Comparison of ENCODE assay signal across 16 mouse cellular contexts in the genomic region with DNA sequence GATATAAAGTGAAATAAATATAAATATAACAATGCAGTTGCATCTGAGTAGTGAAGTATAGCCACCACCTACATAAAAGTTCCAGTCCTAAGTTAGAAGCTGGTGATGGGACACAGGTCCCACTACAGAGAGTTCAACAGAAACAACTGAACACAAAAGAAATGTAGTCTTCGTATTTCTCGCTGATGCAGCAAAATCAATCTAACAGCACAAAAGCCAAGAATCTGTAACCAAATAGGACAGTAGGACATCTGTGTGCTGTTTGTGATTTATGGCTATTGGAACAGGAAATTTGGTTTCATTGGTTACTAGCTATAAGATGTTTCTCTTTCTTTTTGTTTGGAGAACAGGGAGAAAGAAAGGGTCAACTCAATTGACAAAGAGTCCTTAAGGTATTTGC.
"Had no signal": no experiment of that assay in that cellular context is flagged by ENCODE, and none has a peak within 500 bp of the region (broad histone marks: within the 10 kb centered on the region; RNA-seq: fewer than 3 reads in every experiment).

No protein-coding gene starts in this region.

- H3K9ac ChIP-seq: neural tube, embryonic 13.5 days; neural tube, embryonic 15.5 days; stomach, embryonic 15.5 days had no signal

- H3K4me3 ChIP-seq: neural tube, embryonic 13.5 days; neural tube, embryonic 15.5 days; stomach, embryonic 15.5 days had no signal

- H3K27me3 ChIP-seq: neural tube, embryonic 13.5 days; neural tube, embryonic 15.5 days; stomach, embryonic 15.5 days had no signal

- H3K4me1 ChIP-seq: neural tube, embryonic 13.5 days; neural tube, embryonic 15.5 days; stomach, embryonic 15.5 days had no signal

- H3K27ac ChIP-seq: neural tube, embryonic 13.5 days; neural tube, embryonic 15.5 days; stomach, embryonic 15.5 days; stomach, postnatal 0 days had no signal

- DNase-seq: retina, postnatal 1 day; right cerebral cortex, adult 18-20 months; right cerebral cortex, postnatal 14 days; right cerebral cortex, postnatal 25 days; right cerebral cortex, postnatal 4 days; spleen, adult 18-20 months; thymus, adult 18-20 months; thymus, adult 2 months; thymus, postnatal 14 days; thymus, postnatal 25 days; thymus, postnatal 36 days; thymus, postnatal 4 days had no signal

- H3K4me2 ChIP-seq: neural tube, embryonic 13.5 days; neural tube, embryonic 15.5 days; stomach, embryonic 15.5 days had no signal

- H3K36me3 ChIP-seq: neural tube, embryonic 13.5 days; neural tube, embryonic 15.5 days; stomach, embryonic 15.5 days had no signal

- H3K9me3 ChIP-seq: neural tube, embryonic 13.5 days; neural tube, embryonic 15.5 days; stomach, embryonic 15.5 days had no signal
